Mouse (Mus musculus): Measurements from ENCODE around the gene Dmgdh. TPM values are rescaled to one million over a fixed set of nuclear protein-coding genes. Genes with fewer than 3 reads are reported as not detected.

Dmgdh gene
- total and polyA plus RNA-seq, 3 experiments = 0.20 to 0.27 TPM; not detected in 1

GRCm38 (mm10) chr13:93689566-93689965 lies 15.3 kb downstream of the Dmgdh start:
- Histone ChIP-seq H3K27ac (ENCODE audit: insufficient read depth, low read depth) (no peak overlapping the region), H3K4me1 (ENCODE audit: control insufficient read depth in 1 of 2, insufficient read depth in 2 of 2) (0 out of 4 replicates have a peak, but pooled peaks cover 0 to 2% of the 10 kb centered on the region in 2 experiments), H3K4me2 (ENCODE audit: insufficient read depth, low read depth, poor library complexity, severe bottlenecking) (no peak overlapping the region), H3K4me3 (replicated peaks in 1 of 3; ENCODE audit: low read depth in 2 of 3, low read length in 2 of 3, poor library complexity in 1 of 3) (no peak overlapping the region), H3K79me2 (replicated peaks; ENCODE audit: control insufficient read depth, extremely low read depth, insufficient read depth, poor library complexity, severe bottlenecking) (no peaks in the 10 kb centered on the region), H3K9ac (ENCODE audit: insufficient read depth, low read depth) (no peak overlapping the region), H3K9me3 (replicated peaks; ENCODE audit: low read length) (no peaks in the 10 kb centered on the region), H3K27me3 (replicated peaks) (no peaks in the 10 kb centered on the region), H3K36me3 (replicated peaks in 1 of 2; ENCODE audit: control insufficient read depth in 1 of 2, insufficient read depth in 1 of 2, low read length in 1 of 2) (no peaks in the 10 kb centered on the region)
- DNase-seq (ENCODE audit: extremely low read depth) = no peak
- dilution Hi-C loops (cut with MboI; ENCODE audit: extremely low pct_ligation_motif_present, extremely low pct_unique_long_range_greater_than_20kb, low sequenced_read_pairs) (no loop called here), in situ Hi-C loops (cut with MboI; ENCODE audit: low pct_ligation_motif_present, low pct_unique_long_range_greater_than_20kb, low sequenced_read_pairs) (no loop called here)
- TF ChIP-seq KAT2A (IDR thresholded peaks at IDR 0.05; ENCODE audit: insufficient replicate concordance, low read length) (no peak), CTCF (conservative IDR thresholded peaks at IDR 0.05 in 1 of 2, IDR thresholded peaks at IDR 0.05 in 1 of 2; ENCODE audit: low read depth in 2 of 2, low read length in 2 of 2) (no peak), ZMIZ1 (IDR thresholded peaks at IDR 0.05; ENCODE audit: low read depth, low read length) (no peak), MEF2A (IDR thresholded peaks at IDR 0.05; ENCODE audit: borderline replicate concordance, low read depth, low read length) (no peak), RAD21 (IDR thresholded peaks at IDR 0.05; ENCODE audit: low read depth, low read length) (no peak), BHLHE40 (IDR thresholded peaks at IDR 0.05; ENCODE audit: low read depth, low read length) (no peak), TCF12 (IDR thresholded peaks at IDR 0.05; ENCODE audit: low read depth, low read length) (no peak), RCOR1 (conservative IDR thresholded peaks at IDR 0.05; ENCODE audit: low read depth, low read length) (no peak), ZC3H11A (IDR thresholded peaks at IDR 0.05; ENCODE audit: low read depth, low read length) (no peak), EP300 (IDR thresholded peaks at IDR 0.05; ENCODE audit: low read length) (no peak), UBTF (IDR thresholded peaks at IDR 0.05; ENCODE audit: low read depth, low read length) (no peak), SMC3 (IDR thresholded peaks at IDR 0.05; ENCODE audit: low read depth, low read length) (no peak), E2F4 (IDR thresholded peaks at IDR 0.05; ENCODE audit: insufficient replicate concordance, low read depth, low read length) (no peak), JUND (conservative IDR thresholded peaks at IDR 0.05; ENCODE audit: low read depth, low read length) (no peak), GABPA (IDR thresholded peaks at IDR 0.05; ENCODE audit: insufficient replicate concordance, low read depth, low read length) (no peak), USF2 (conservative IDR thresholded peaks at IDR 0.05; ENCODE audit: low read depth, low read length) (no peak), NRF1 (IDR thresholded peaks at IDR 0.05; ENCODE audit: low read depth, low read length) (no peak), POLR2AphosphoS2 (IDR thresholded peaks at IDR 0.05; ENCODE audit: low read depth, low read length) (no peak), TBP (conservative IDR thresholded peaks at IDR 0.05; ENCODE audit: low read depth, low read length) (no peak), IRF4 (IDR thresholded peaks at IDR 0.05; ENCODE audit: low read depth, low read length) (no peak)

GRCm38 (mm10) chr13:93690821-93691220 lies 16.6 kb downstream of the Dmgdh start:
- Histone ChIP-seq H3K36me3 (replicated peaks in 1 of 2; ENCODE audit: control insufficient read depth in 1 of 2, insufficient read depth in 1 of 2, low read length in 1 of 2) (no peaks in the 10 kb centered on the region), H3K9me3 (replicated peaks; ENCODE audit: low read length) (no peaks in the 10 kb centered on the region), H3K27ac (ENCODE audit: insufficient read depth, low read depth) (no peak overlapping the region), H3K9ac (ENCODE audit: insufficient read depth, low read depth) (no peak overlapping the region), H3K79me2 (replicated peaks; ENCODE audit: control insufficient read depth, extremely low read depth, insufficient read depth, poor library complexity, severe bottlenecking) (no peaks in the 10 kb centered on the region), H3K4me1 (ENCODE audit: control insufficient read depth in 1 of 2, insufficient read depth in 2 of 2) (0 out of 4 replicates have a peak, but pooled peaks cover 0 to 2% of the 10 kb centered on the region in 2 experiments), H3K27me3 (replicated peaks) (no peaks in the 10 kb centered on the region), H3K4me3 (replicated peaks in 1 of 3; ENCODE audit: low read depth in 2 of 3, low read length in 2 of 3, poor library complexity in 1 of 3) (no peak overlapping the region), H3K4me2 (ENCODE audit: insufficient read depth, low read depth, poor library complexity, severe bottlenecking) (no peak overlapping the region)
- in situ Hi-C loops (cut with MboI; ENCODE audit: low pct_ligation_motif_present, low pct_unique_long_range_greater_than_20kb, low sequenced_read_pairs) (no loop called here), dilution Hi-C loops (cut with MboI; ENCODE audit: extremely low pct_ligation_motif_present, extremely low pct_unique_long_range_greater_than_20kb, low sequenced_read_pairs) (no loop called here)
- TF ChIP-seq CTCF (conservative IDR thresholded peaks at IDR 0.05 in 1 of 2, IDR thresholded peaks at IDR 0.05 in 1 of 2; ENCODE audit: low read depth in 2 of 2, low read length in 2 of 2) (no peak), USF2 (conservative IDR thresholded peaks at IDR 0.05; ENCODE audit: low read depth, low read length) (no peak), CHD1 (IDR thresholded peaks at IDR 0.05; ENCODE audit: low read depth, low read length) (no peak), ELF1 (IDR thresholded peaks at IDR 0.05; ENCODE audit: low read depth, low read length) (no peak), POLR2A (IDR thresholded peaks at IDR 0.05; ENCODE audit: low read depth, low read length) (no peak), MAFK (IDR thresholded peaks at IDR 0.05; ENCODE audit: insufficient replicate concordance, low read length) (no peak), TBP (conservative IDR thresholded peaks at IDR 0.05; ENCODE audit: low read depth, low read length) (no peak), HCFC1 (IDR thresholded peaks at IDR 0.05; ENCODE audit: low read depth, low read length) (no peak), JUN (IDR thresholded peaks at IDR 0.05; ENCODE audit: insufficient read depth, low read depth, low read length) (no peak), MAZ (IDR thresholded peaks at IDR 0.05; ENCODE audit: low read depth, low read length) (no peak), RCOR1 (conservative IDR thresholded peaks at IDR 0.05; ENCODE audit: low read depth, low read length) (no peak), ZKSCAN1 (IDR thresholded peaks at IDR 0.05; ENCODE audit: borderline replicate concordance, low read depth, low read length) (no peak), EP300 (IDR thresholded peaks at IDR 0.05; ENCODE audit: low read length) (no peak)
- no peak for DNase-seq (ENCODE audit: extremely low read depth)

Measured in CH12.LX (cell line).